Mouse (Mus musculus) C2C12 (cell line): Measurements from ENCODE around the gene Mindy4. TPM values are rescaled to one million over a fixed set of nuclear protein-coding genes. Genes with fewer than 3 reads are reported as not detected.
A peak's percentile ranks its signal among the peaks of the same experiment; 100 is the strongest.

ENCODE experiments used
- H3K27me3 ChIP-seq: one replicate; pipeline ENCODE4 v1.6.1; 2011; ENCODE audit not compliant: control insufficient read depth, insufficient read depth, insufficient read length
- H3K36me3 ChIP-seq: one replicate; pipeline ENCODE4 v1.6.1; 2011; ENCODE audit not compliant: control insufficient read depth, insufficient read depth
- H3K4me3 ChIP-seq: one replicate; pipeline ENCODE4 v1.5.1; 2011; ENCODE audit warnings: mild to moderate bottlenecking, control low read depth; ENCODE audit not compliant: poor library complexity, insufficient read depth, severe bottlenecking
- H3K79me2 ChIP-seq: one replicate; pipeline ENCODE4 v1.6.1; 2011; ENCODE audit not compliant: control insufficient read depth, insufficient read depth
- H3K79me3 ChIP-seq: one replicate; pipeline ENCODE4 v1.6.1; 2011; ENCODE audit warnings: low read depth, control low read depth
- H3ac ChIP-seq: one replicate; pipeline ENCODE3; 2011; ENCODE audit warnings: low read depth; ENCODE audit not compliant: control insufficient read depth, insufficient read length
- CEBPB ChIP-seq: IDR thresholded peaks from one replicate; pipeline ENCODE4 v1.6.1; 2011; ENCODE audit warnings: low read depth, mild to moderate bottlenecking, control low read depth, moderate library complexity
- CTCF ChIP-seq: IDR thresholded peaks from one replicate; pipeline ENCODE4 v1.5.1; 2011; ENCODE audit not compliant: control insufficient read depth, insufficient read depth, insufficient read length
- FOSL1 ChIP-seq: IDR thresholded peaks from one replicate; pipeline ENCODE4 v1.8.0; 2011; ENCODE audit warnings: mild to moderate bottlenecking, low read length; ENCODE audit not compliant: poor library complexity, insufficient read depth, severe bottlenecking
- MAX ChIP-seq: IDR thresholded peaks from one replicate; pipeline ENCODE4 v1.6.1; 2011; ENCODE audit warnings: mild to moderate bottlenecking, control low read depth
- MYOD1 ChIP-seq: IDR thresholded peaks from one replicate; pipeline ENCODE4 v1.6.1; 2011; ENCODE audit warnings: low read depth; ENCODE audit not compliant: control insufficient read depth, insufficient read length
- MYOG ChIP-seq: IDR thresholded peaks from one replicate; pipeline ENCODE4 v1.6.1; 2011; ENCODE audit not compliant: control insufficient read depth, insufficient read length; ENCODE audit errors: extremely low read depth
- USF1 ChIP-seq: IDR thresholded peaks from one replicate; pipeline ENCODE4 v1.6.1; 2011; ENCODE audit warnings: low read depth, mild to moderate bottlenecking, control low read depth, moderate library complexity
- polyA plus RNA-seq: library from polyadenylated mRNA; unstranded; fragments of >200 nt; fragmentation: generic; extraction: Trizol; gene quantifications from one replicate; pipeline ENCODE4 v1.2.1, GENCODE M21; 2012; ENCODE audit warnings: missing spikeins

The Mindy4 gene
- polyA plus RNA-seq, 1 experiment = 2.6 TPM

GRCm38 (mm10) chr6:55318597-55318996 is 115.4 kb downstream of the Mindy4 start:
- no peaks in the 10 kb centered on the region for H3K27me3 ChIP-seq
- TF ChIP-seq MYOD1 (no peak), CTCF (no peak), FOSL1 (no peak), MAX (no peak), MYOG (no peak), USF1 (no peak), CEBPB (no peak)
- H3ac ChIP-seq = no peak overlapping the region
- no peaks in the 10 kb centered on the region for H3K79me2 ChIP-seq
- no peaks in the 10 kb centered on the region for H3K79me3 ChIP-seq
- H3K4me3 ChIP-seq = no peak overlapping the region
- H3K36me3 ChIP-seq = no peaks in the 10 kb centered on the region

DNA sequence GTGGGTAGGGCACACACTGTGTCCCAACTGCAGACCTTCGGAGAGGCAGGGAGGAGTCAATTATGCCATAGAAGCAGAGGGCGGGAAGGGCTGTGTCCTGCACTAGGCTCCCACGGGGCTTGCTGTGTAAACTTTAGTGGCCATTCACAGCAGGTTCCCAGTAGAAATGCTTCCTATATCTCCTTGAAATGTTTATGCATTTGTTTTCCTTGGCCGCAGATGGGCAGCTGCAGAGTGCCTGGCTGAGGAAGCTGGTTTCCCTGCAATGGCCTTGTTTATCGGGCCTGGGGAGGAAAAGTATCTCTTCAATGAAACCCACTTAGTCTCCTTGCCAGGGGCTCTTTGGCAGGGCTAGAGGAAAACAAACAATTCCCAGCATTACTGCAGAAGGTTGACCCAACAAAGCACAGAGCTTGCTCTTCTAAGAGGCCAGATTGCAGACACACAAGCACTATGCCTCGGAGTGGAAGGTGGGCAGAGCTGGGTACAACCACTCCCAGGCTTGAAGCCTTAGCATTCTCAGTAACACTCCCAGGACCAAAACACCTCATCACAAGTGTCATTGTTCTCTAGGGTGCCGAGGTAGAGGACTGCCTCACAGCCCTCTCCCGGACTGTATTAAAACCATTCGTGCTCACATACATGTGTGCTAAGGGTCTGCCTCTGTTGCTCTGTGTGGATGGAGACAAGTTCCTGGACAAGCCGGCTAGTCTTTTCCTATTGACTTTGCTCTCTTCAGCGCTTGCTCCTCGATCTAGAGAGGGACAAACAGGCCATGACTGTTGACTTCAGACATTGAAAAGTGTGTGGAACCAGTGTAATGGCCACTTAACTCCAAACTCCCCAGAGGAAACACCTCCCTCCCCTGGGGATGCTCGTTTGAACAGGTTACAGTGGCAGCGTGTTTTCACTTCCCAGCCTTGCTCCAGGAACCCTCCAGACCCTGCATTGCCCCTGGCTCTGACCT is 116.7 kb downstream of the Mindy4 start:
- Histone ChIP-seq H3K4me3 (no peak overlapping the region), H3ac (no peak overlapping the region), H3K79me3 (no peaks in the 10 kb centered on the region), H3K36me3 (no peaks in the 10 kb centered on the region), H3K79me2 (no peaks in the 10 kb centered on the region), H3K27me3 (no peaks in the 10 kb centered on the region)
- TF ChIP-seq CTCF (no peak), MAX (no peak), MYOG (no peak), CEBPB (no peak), MYOD1 (no peak), USF1 (no peak), FOSL1 (no peak)

DNA sequence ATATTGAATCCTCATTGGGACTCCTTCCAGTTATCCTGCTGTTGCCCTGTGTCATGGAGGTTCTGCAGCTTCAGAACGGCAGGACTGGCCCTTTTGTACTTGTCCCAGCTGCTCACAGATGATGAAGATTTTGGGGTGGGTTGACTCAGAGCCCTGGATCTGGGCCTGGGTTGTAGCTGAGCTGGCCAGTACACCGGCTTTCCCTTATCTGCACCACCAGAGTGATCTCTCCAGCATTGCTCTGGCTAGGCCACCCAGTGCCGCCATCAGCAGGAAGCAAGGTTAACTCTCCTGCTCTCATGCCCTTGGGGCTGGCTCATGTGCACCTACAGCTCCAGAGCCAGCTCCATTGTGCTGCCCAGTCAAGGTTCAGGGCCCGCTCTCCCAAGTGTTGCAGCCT is 117.7 kb downstream of the Mindy4 start:
- Histone ChIP-seq H3K36me3 (no peaks in the 10 kb centered on the region), H3K79me3 (no peaks in the 10 kb centered on the region), H3ac (no peak overlapping the region), H3K27me3 (no peaks in the 10 kb centered on the region), H3K4me3 (no peak overlapping the region), H3K79me2 (no peaks in the 10 kb centered on the region)
- TF ChIP-seq CEBPB (no peak), MYOD1 (peak; percentile 2)

DNA sequence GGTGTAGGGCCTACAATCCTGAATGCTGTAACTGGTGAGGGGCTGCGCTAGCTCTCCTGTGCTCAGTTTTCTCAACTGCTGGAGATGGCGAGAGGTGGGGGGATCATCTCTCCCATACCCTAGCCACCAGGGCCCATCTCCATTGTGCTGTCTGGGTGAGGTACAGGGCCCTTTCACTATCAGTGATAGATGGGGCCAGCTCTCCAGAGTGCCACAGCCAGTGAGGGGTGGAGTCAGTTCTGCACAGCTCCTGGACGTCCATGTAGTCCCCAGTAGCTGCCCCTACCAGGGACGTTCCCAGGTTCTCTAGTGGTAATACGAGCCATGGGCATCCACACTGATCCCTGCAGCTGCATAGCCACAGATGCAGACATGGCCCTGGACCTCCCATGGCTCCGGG is 118.3 kb downstream of the Mindy4 start:
- Histone ChIP-seq H3K79me2 (no peaks in the 10 kb centered on the region), H3ac (no peak overlapping the region), H3K4me3 (no peak overlapping the region), H3K27me3 (no peaks in the 10 kb centered on the region), H3K79me3 (no peaks in the 10 kb centered on the region), H3K36me3 (no peaks in the 10 kb centered on the region)
- TF ChIP-seq MYOD1 (no peak), MAX (no peak), FOSL1 (no peak), USF1 (no peak)

GRCm38 (mm10) chr6:55322980-55323379 is 119.8 kb downstream of the Mindy4 start:
- Histone ChIP-seq H3K36me3 (no peaks in the 10 kb centered on the region), H3K4me3 (no peak overlapping the region), H3K27me3 (no peaks in the 10 kb centered on the region), H3ac (no peak overlapping the region), H3K79me3 (no peaks in the 10 kb centered on the region), H3K79me2 (no peaks in the 10 kb centered on the region)
- no peak for TF ChIP-seq MYOD1
- TF ChIP-seq MYOG = no peak
- no peak for TF ChIP-seq MAX
- TF ChIP-seq FOSL1 = no peak
- TF ChIP-seq USF1 = no peak
- TF ChIP-seq CEBPB = no peak
- no peak for TF ChIP-seq CTCF

- H3K36me3 ChIP-seq = no peaks in the 10 kb centered on the region
- H3K79me2 ChIP-seq = no peaks in the 10 kb centered on the region
- H3K27me3 ChIP-seq = no peaks in the 10 kb centered on the region
- no peak overlapping the region for H3ac ChIP-seq
- no peaks in the 10 kb centered on the region for H3K79me3 ChIP-seq
- no peak for TF ChIP-seq FOSL1
- no peak for TF ChIP-seq MYOD1
- no peak for TF ChIP-seq MYOG
- no peak for TF ChIP-seq USF1
- no peak for TF ChIP-seq MAX
- no peak for TF ChIP-seq CTCF
- H3K4me3 ChIP-seq = no peak overlapping the region
These were observed 120.9 kb downstream of the Mindy4 start for GRCm38 (mm10) chr6:55323908-55324634.
